Mouse (Mus musculus) right cerebral cortex, postnatal 36 days (tissue): Measurements from ENCODE around the gene Tnks2.
A peak's percentile ranks its signal among the peaks of the same experiment; 100 is the strongest.
"Not testable (repeated sequence)": the region's sequence is repeated elsewhere in the genome, so short reads cannot be mapped to it uniquely, and the experiment has no call there.

Source experiments
- DNase-seq, 2 experiments: peaks; one replicate each; pipeline ENCODE4 v3.0.0; 2022; ENCODE audit warnings: low spot score in 2 of 2, mixed read lengths in 1 of 2

Gene Tnks2

DNA sequence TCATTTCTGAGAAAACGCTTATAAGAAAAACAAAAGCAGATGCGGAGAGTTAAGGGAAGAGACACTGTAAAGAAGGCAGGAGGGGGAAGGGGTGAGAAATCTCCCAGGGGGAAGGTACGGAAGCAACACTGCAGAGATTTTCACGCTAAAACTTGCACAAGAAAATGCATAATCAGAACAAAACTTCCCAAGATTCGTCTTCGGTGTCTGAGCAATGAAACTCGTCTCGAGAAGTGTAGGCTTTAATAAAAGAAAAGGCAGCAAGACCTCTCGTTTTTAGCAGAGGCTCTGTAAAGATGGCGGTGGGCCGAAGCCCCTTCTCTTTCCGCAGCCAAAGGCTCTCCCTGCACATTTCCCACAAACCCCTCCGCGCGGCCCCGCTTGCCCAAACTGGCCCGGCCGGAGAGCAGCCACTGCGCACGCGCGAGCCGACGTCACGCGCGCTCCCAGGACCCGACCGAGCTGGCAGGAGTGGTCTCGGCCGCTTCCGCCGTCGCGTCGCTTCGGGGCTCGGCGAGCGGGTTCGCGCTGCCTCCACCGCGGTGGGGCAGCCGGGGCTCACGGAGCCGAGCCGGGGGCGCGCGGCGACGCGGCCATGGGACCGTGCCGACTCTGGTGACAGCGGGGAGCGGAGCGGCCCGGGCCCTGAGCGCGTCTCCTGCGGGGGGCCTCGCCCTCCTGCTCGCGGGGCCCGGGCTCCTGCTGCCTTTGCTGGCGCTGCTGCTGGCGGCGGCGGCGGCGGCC lies at the start of gene Tnks2:
Gene Tnks2, plus strand, starts transcription at position 445 of the 744 bp plus-strand sequence.
- peak; percentile 94 for DNase-seq

DNA sequence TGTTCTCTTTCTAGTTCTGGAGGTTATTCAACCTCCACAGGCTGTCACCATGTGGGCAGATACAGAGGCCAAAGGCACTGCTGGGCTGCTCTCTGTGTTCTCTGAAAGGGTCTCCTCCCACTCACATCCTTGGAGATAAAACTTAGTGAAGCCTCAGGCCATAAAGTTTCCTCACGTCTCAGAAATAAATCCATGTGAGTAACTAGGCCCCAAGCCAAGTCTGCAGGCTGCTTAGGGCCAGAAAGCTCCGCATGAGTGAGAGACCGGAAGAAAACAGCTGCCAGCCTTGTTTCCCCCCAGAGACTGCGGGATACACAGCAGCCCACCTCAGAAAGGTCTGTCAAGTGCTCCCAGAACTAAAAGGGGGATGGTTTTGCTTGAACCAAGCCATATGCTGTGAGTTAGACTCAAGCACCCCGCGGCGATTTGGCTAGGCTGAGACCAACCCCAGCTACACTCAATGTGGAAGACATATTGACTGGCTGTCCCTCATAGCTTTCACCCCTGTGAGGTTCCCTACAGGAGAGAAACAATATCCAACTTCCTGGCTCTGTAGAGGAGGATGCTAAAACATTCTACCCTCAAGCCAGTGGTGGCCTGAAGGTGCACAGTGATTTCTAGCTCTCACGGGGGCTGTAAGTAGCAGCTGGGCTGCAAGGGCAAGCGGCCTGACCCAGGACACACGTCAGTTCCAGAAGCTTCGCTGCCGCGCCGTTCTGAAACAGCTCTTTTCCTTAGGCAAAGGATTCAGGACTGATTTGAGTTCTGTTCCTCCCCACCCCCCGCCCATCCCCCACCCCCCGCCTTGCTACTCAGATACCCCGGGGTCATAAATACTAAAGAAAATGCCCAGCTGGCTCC lies 43.9 kb upstream of the Tnks2 start:
- no peak for DNase-seq

DNA sequence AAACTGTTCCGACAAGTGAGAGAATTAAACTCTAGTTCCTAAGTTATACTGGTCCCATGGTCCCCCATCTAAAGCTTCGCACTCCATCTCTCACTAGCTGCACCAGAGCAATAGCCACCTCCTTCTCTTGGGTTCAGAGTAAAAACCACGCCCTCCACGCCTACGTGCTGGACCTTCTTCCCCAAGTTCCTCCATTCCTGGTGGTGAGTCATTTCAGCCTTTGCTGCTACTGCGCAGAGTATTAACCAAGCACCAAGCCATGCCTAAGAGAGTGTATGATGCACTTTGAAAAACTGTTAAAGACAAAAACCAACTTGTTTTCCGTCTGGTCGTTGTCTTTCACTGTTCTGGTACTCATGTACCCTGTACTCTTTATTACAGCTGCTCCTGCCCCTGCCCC lies 41.4 kb upstream of the Tnks2 start:
- no peak for DNase-seq

DNA sequence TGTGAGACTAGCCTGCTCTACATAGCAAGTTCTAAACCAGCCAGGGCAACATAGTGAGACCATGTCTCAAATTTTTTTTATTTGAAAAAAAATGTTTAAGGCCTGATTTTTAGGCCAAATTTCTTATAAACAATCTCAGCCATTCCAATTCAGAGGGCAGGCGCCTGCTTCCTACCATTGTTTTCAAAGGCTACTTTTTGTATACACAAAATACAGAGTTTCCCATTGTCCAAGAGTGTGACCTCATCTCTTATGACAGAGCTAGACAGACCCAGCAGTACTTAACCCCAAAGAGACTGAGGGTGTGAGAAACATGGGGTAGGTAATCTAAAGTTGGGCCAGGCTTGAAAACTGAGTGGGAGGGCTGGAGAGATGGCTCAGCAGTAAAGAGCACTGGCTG lies 40.6 kb upstream of the Tnks2 start:
- DNase-seq: no peak

DNA sequence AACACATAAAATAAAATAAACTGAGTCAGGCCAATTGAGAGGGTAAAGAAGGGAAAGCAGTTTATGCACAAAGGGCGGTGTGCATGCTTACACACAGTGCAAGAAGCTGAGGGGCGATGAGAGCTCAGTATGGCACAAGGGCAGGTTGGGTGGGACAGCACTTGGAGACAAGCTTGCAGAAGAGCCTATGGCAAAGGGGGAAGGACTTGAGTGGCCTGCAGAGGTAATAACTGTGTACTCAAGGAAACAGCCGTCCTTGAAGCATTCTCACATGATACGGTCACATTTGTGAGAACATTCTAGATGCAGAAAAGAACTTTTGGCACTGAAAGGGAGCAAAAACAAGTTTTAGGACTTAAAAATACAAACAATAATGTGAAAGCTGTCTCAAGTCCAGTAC lies 40.0 kb upstream of the Tnks2 start:
- no peak for DNase-seq

DNA sequence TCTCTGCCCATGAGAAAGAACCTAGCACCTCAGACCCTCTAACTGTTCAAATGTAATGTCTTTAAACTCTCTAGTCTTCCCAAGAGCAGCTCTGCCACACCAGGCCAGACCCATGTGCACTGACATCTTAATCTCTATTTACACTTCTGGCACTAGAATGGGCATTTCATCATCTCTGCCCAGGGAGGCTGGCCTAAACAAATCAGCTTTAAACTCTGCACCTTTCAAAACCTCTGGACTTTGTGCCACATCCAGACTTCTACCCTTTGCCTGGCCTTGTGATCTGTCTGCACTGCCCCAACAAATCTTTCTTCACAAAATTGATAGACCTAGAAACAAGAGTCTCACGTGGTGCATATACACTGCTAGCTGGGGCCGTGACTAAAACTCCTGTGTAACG lies 38.8 kb upstream of the Tnks2 start:
- DNase-seq: no peak

DNA sequence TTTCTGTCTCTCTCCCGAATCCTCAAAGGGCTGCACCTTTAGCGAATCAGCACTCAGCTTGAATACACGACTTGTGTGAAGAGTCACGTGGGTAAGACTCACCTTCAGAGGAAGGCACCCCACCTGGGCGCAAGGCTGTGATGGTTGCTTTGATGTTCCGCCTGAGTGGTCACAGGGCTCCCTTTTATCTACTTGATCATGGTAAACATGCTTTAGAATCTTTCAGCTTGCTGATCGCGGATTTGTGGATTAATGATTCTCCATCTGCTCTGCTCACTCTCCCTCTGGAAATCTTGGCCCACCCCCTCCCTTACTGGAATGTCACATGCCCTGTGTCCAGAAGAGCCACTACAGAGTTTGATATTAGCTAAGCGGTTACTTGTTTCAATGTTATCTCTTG lies 37.1 kb upstream of the Tnks2 start:
- DNase-seq: no peak

DNA sequence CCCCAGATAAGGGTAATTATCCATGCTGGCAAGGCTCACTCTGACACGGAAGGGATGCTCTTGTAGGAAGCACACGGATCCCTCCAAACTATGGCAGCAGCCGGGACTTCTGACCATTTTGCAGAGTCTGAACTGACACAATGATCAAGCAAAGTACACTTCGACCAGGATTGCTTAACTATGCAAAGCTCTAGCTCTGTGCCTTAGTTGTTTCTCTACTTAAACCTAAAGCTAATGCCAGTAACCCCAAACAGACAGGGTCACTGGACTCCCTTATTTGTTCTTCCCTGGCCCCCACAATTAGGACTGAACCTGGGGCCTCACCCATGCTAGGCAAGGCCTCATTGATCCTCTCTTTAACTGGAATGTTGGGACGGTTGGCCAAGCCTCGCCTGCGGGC lies 33.7 kb upstream of the Tnks2 start:
- no peak for DNase-seq

DNA sequence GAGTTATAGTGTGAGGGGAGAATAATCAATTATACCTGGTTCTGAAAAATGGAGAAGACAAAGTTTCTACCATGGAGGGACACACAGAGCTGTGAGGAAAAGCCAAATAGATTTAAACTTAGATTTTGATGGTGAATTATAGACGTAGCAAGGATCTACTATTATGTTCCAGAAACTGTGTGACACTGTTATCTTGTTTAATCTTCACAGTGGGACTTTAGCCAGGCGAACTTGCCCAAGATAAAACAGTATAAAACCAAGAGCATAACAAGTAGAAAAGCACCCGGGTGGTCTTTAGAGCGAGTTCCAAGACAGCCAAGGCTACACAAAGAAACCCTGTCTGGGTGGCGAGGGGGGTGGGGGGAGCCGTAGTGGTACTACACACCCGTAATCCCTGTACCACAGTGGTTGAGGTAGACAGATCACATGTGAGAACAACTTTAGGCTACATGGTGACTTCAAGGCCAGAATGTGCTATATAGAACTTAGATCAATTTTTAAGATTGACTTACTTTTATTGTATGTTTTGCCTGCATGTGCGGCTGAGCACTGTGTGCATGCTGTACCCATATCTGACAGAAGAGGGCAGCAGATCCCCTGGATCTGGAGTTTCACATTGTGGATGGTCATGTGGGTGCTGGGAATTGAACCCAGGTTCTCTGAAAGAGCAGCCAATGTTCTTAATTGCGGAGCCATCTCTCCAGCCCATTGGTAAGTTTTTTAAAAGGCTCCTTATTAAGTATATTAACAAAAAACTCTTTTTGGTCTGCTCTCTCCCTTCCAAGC lies 32.0 kb upstream of the Tnks2 start:
- no peak for DNase-seq

DNA sequence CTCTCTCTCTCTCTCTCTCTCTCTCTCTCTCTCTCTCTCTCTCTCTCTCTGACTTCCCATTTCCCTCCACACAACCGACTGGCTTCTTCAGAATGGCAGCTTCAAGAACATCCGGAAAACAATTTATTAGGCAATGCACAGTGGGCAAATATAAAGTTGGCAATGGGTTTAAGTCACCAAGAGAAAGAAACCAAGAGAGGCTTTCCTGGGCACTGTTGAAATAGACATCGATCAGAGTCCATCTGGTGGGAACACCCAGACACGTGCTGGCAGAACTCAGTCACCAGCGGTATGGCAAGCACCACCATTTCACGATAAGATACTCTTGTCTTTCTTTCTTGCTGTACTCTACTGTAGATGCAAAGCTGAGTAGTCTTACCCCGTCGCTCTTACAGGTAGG lies 30.6 kb upstream of the Tnks2 start:
- DNase-seq: no peak

DNA sequence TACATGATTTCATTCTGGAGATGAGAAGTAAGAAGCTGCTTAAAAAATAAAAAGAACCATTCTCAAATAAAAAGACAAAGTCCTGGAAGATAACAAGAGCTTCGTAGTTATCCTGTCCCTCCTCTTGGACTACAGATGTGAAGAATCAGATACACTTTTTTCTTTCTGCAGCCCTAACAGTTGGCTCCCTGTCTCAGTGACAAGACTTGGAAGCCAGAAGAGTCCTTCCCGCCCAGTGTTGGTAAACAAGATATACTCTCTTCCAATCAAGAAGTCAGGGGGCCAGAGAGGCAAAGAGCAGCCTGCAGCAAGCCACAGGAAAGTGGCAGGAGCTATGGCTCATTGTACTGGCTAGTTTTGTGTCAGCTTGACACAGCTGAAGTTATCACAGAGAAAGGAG lies 27.2 kb upstream of the Tnks2 start:
- no peak for DNase-seq

DNA sequence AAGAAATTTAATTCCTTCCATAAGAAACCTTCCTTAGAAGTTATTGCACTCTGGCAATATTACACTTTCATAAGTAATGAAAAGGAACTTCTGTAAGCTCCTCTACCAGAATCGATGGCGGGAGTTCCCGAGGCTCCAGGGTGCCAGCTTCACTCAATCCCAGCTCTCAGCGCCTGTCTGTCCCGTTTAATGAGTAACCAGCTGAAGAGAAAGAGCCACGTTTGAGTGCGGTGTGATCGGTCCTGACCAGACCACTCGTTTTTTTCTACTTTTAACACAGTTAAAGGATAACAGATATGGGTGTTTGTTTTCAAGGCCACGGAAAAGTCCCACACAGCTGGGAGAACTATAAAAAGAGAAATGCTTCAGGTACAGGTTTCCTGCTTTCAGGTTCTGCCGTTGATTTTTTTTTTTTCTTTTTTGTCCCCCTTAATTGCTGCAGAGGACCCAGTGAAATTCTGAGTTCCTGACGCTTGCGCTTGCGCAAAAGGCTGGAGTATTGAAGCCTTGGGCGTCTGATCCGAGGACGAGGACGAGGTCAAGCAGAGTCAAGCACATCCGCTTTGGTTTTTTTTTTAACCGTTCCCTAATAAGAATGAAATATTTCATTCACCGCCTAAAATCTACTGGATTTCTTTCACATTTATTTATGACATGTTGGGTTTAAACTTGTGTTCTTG lies 25.5 kb upstream of the Tnks2 start:
- no peak for DNase-seq

DNA sequence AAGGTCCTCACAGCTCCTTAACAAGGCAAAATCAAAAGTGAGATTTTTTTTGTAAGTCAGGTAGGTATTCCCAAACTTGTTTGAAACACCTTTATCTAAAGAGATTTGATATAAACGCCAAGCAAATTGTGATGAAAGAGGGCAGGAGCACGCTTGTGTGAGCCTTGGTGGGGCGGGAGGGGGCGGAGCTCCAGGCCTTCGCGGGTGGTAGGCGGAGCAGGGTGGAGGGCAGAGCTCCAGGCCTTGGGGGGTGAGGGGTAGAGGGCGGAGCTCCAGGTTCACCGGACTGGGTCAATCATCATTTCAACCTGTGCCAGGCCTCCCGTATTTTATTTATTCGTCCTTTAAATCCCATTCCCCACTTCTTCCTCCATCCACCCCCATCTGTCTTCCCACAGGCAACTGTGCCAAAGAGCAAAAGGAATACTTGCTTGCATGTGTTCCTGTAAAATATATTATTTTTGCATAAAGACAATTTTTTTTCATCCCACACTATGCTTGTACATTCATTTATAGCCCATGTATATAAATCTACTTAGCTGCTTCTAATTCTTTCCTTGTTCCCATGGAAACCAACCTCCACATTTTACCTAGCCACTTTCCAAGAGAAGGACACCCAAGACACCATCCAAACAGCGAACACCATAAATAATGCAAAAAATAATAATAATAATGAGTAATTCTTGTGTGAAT lies 24.4 kb upstream of the Tnks2 start:
- DNase-seq: peak in 1 of 2 experiments; percentile 16

DNA sequence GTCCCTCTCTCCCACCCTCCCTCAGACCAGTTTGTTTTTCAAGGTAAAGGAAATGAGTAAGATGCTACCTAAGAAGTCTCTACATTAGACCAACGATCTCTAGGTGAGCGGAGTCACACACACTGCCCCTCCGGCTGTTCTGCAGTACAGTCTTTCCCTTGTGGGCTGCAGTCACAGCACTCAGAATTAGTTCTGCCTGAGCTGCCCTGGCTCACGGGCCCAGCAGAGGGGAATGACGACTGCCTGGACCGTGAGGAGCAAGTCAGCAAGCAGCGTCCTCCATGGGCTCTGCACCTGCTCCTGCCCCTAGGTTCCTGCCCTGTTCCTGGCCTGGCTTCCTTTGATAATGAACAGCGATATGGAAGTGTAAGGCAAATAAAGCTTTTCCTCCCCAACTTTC lies 22.0 kb upstream of the Tnks2 start:
- no peak for DNase-seq

DNA sequence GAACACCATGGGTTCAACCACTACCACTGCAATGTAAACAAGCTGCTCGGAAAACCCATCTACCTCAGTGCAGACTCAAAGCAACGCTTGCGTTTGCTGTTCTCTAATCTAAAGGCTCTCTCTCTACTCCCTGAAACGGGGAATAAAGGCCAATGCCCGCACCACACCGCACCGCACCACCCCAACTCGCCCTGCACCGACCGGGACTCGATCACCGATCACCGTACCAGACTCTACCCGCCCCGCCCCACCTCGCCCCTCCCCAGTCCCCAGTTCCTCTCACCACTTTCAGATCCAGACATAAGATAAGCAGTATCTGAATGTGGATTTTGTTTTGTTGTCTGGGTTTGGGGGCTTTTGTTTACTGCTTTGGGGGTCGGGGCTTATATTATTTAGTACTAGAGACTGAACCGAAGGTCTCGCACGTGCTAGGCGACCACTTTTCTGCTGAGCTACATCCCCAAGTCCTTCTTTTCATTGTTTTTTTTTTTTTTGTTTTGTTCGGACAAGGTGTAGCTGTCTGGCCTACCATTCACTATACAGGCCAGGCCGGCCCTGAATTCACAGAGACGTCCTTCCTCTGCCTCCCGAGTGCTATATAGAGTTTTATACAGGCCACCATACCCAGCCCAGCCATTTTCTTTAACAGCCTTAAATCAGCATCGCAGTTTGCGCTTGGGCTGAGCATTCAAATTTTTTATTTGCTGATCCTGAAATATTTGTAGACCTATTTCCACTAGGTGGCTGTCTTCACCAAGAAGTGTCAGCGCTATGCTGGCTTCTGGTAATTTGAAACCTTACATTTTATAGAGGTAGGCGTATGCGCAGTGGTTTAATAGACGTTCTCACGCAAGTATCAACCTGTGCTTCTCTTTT lies 18.4 kb upstream of the Tnks2 start:
- peak; percentile 12 to 28 for DNase-seq

DNA sequence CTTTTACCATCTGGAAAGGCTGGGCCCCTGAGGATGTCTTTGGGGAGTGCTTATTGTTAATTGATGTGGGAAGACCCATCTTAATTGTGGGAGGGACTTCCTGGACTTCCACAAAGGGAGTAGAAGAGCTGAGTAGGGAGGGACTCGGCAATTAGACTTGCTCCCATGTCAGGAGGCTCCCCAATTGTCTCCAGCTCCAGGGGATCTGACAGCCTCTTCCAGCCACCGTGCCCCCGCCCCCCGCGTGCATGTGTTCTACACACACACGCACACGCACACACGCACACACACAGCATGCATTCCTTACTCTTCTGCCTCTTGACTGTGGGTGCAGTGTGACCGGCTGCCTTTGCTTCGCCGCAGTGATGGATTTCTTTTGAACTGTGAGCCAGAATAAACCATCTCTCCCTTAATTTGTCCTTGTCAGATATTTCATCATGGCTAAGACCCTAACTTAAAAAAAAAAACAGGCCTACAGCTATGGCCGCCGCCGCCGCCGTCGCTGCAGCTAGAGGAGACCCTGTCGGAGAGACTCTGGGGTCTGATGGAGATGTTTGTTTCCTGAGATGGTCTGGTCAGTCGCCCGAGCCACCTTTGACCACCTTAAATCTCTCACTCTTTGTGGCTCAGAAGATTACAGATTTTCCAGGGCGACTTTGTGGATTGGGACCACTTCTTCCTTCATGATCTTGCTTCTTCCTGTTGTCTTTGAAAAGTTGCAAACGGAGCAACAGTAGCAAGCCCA lies 15.7 kb upstream of the Tnks2 start:
- DNase-seq: no peak

DNA sequence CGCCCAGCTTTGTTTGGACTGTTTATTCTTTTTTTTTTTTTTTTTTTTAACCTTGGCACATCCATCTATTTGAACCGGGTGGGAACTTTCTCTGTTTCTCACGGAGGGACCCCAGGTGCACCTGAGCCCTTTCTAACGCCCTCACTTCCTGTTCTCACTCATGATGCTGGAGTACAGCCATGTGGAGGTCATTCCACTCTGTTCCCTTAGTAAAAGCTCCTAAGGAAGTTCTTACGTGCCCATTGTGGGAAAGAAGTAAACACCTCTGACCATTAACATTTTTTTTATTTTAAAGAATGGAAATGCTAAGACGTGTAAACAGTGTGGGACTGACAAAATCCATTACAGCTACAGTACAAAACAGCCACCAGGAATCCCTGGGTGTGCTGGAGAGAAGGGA lies 14.8 kb upstream of the Tnks2 start:
- no peak for DNase-seq

DNA sequence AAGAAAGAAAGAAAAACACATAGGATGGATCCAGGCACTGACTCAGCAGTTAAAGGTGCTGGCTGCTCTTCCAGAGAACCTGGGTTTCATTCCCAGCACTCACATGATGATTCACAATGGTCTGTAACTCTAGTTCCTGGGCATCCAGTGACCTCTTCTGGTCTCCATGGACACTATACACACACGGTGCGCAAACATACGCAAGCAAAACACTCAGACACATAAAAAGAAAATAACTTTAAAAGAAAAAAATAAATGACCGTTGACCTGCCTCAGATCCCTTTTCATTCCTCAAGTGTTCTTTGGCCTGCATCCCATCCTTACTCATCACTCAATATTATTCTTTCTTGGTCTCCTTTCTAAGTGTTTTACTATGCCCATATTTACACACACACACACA lies 13.6 kb upstream of the Tnks2 start:
- DNase-seq: no peak

DNA sequence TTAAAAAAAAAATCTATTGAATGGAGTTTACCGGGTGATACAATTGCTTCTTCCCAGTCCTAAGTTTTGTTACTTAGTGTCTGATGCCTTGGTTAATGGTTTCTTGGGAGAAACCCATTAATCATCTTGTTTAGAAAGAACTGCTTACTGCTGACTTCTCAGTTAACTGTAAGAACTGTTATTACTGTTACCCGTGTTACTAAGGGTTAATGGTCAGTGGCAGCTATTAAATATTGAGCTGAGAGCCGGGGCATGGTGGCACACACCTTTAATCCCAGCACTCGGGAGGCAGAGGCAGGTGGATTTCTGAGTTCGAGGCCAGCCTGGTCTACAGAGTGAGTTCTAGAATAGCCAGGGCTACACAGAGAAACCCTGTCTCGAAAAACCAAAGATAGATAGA lies 12.7 kb upstream of the Tnks2 start:
- DNase-seq: not testable (repeated sequence)

DNA sequence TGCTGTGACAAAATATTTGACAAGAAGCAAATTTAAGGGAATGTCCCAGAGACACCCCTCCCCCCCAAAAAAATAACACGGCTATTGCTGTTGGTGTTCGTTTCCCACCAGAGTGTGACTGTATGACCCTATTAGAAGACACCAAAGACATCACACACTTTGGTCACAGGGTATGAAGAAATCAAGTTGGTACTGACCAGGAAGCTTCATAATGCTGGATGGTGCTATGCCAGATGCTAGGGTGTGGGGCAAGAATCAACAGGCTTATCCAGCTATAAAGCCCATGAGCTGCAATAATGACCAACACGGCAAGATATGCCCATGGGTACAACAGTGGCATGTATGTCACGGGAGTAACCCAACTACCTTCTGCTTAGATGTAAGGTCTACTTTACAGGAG lies 11.3 kb upstream of the Tnks2 start:
- no peak for DNase-seq
